Mouse (Mus musculus): ENCODE data around the gene Arhgap27. TPM values are rescaled to one million over a fixed set of nuclear protein-coding genes. Genes with fewer than 3 reads are reported as not detected.

The Arhgap27 gene
- polyA plus RNA-seq, 1 experiment = 122 TPM

GRCm38 (mm10) chr11:103372561-103372960 is 9.1 kb upstream of the Arhgap27 start:
- peaks cover 52% of the 10 kb centered on the region for H3K36me3 ChIP-seq (ENCODE audit: control insufficient read depth, insufficient read depth, low read length)
- WGBS = 79% methylated on average over 4 of the region's 4 CpGs
- no peak overlapping the region for H3K4me3 ChIP-seq (ENCODE audit: low read depth, low read length)
- H3K27ac ChIP-seq (ENCODE audit: insufficient read depth, low read depth, low read length) = no peak overlapping the region
- peaks cover 3% of the 10 kb centered on the region for H3K4me1 ChIP-seq (ENCODE audit: control insufficient read depth, insufficient read depth, insufficient read length, low read length)
- no peaks in the 10 kb centered on the region for H3K27me3 ChIP-seq (ENCODE audit: control insufficient read depth, insufficient read depth, low read length)
- TF ChIP-seq POLR2A (IDR thresholded peaks at IDR 0.05; ENCODE audit: low read depth, low read length) (no peak), CTCF (IDR thresholded peaks at IDR 0.05; ENCODE audit: extremely low read depth, insufficient read length, insufficient replicate concordance, low read depth, low read length) (no peak)

GRCm38 (mm10) chr11:103372068-103372467 is 8.6 kb upstream of the Arhgap27 start:
- H3K4me3 ChIP-seq (ENCODE audit: low read depth, low read length) = no peak overlapping the region
- H3K27ac ChIP-seq (ENCODE audit: insufficient read depth, low read depth, low read length) = no peak overlapping the region
- WGBS = 70% methylated on average over 3 of the region's 3 CpGs
- no peaks in the 10 kb centered on the region for H3K27me3 ChIP-seq (ENCODE audit: control insufficient read depth, insufficient read depth, low read length)
- H3K36me3 ChIP-seq (ENCODE audit: control insufficient read depth, insufficient read depth, low read length) = peaks cover 53% of the 10 kb centered on the region
- TF ChIP-seq POLR2A (IDR thresholded peaks at IDR 0.05; ENCODE audit: low read depth, low read length) (no peak), CTCF (IDR thresholded peaks at IDR 0.05; ENCODE audit: extremely low read depth, insufficient read length, insufficient replicate concordance, low read depth, low read length) (no peak)
- peaks cover 3% of the 10 kb centered on the region for H3K4me1 ChIP-seq (ENCODE audit: control insufficient read depth, insufficient read depth, insufficient read length, low read length)

- H3K27ac ChIP-seq (ENCODE audit: insufficient read depth, low read depth, low read length) = no peak overlapping the region
- peaks cover 51% of the 10 kb centered on the region for H3K36me3 ChIP-seq (ENCODE audit: control insufficient read depth, insufficient read depth, low read length)
- no peak overlapping the region for H3K4me3 ChIP-seq (ENCODE audit: low read depth, low read length)
- peaks cover 3% of the 10 kb centered on the region for H3K4me1 ChIP-seq (ENCODE audit: control insufficient read depth, insufficient read depth, insufficient read length, low read length)
- no peaks in the 10 kb centered on the region for H3K27me3 ChIP-seq (ENCODE audit: control insufficient read depth, insufficient read depth, low read length)
- no peak for TF ChIP-seq CTCF (IDR thresholded peaks at IDR 0.05; ENCODE audit: extremely low read depth, insufficient read length, insufficient replicate concordance, low read depth, low read length)
- no peak for TF ChIP-seq POLR2A (IDR thresholded peaks at IDR 0.05; ENCODE audit: low read depth, low read length)
- WGBS = 53% methylated on average over 3 of the region's 3 CpGs
These were observed 7.7 kb upstream of the Arhgap27 start for GRCm38 (mm10) chr11:103371222-103371539.

- H3K27me3 ChIP-seq (ENCODE audit: control insufficient read depth, insufficient read depth, low read length) = no peaks in the 10 kb centered on the region
- H3K27ac ChIP-seq (ENCODE audit: insufficient read depth, low read depth, low read length) = no peak overlapping the region
- peaks cover 54% of the 10 kb centered on the region for H3K36me3 ChIP-seq (ENCODE audit: control insufficient read depth, insufficient read depth, low read length)
- H3K4me3 ChIP-seq (ENCODE audit: low read depth, low read length) = no peak overlapping the region
- TF ChIP-seq POLR2A (IDR thresholded peaks at IDR 0.05; ENCODE audit: low read depth, low read length) (no peak), CTCF (IDR thresholded peaks at IDR 0.05; ENCODE audit: extremely low read depth, insufficient read length, insufficient replicate concordance, low read depth, low read length) (no peak)
- peaks cover 3% of the 10 kb centered on the region for H3K4me1 ChIP-seq (ENCODE audit: control insufficient read depth, insufficient read depth, insufficient read length, low read length)
- 81% methylated on average over 9 of the region's 9 CpGs for WGBS
These were observed 7.1 kb upstream of the Arhgap27 start for GRCm38 (mm10) chr11:103370397-103371221.

- Histone ChIP-seq H3K4me3 (ENCODE audit: low read depth, low read length) (no peak overlapping the region), H3K27ac (ENCODE audit: insufficient read depth, low read depth, low read length) (no peak overlapping the region), H3K27me3 (ENCODE audit: control insufficient read depth, insufficient read depth, low read length) (no peaks in the 10 kb centered on the region), H3K4me1 (ENCODE audit: control insufficient read depth, insufficient read depth, insufficient read length, low read length) (peaks cover 13% of the 10 kb centered on the region), H3K36me3 (ENCODE audit: control insufficient read depth, insufficient read depth, low read length) (peaks cover 33% of the 10 kb centered on the region)
- TF ChIP-seq CTCF (IDR thresholded peaks at IDR 0.05; ENCODE audit: extremely low read depth, insufficient read length, insufficient replicate concordance, low read depth, low read length) (no peak), POLR2A (IDR thresholded peaks at IDR 0.05; ENCODE audit: low read depth, low read length) (no peak)
- 78% methylated on average over 4 of the region's 4 CpGs for WGBS
These were observed 2.0 kb upstream of the Arhgap27 start for GRCm38 (mm10) chr11:103365530-103365929.

GRCm38 (mm10) chr11:103365022-103365421 is 1.5 kb upstream of the Arhgap27 start:
- H3K4me1 ChIP-seq (ENCODE audit: control insufficient read depth, insufficient read depth, insufficient read length, low read length) = peaks cover 14% of the 10 kb centered on the region

GRCm38 (mm10) chr11:103364335-103364734 is 843 bp upstream of the Arhgap27 start:
- H3K36me3 ChIP-seq (ENCODE audit: control insufficient read depth, insufficient read depth, low read length) = peaks cover 25% of the 10 kb centered on the region
- H3K27ac ChIP-seq (ENCODE audit: insufficient read depth, low read depth, low read length) = no peak overlapping the region
- H3K27me3 ChIP-seq (ENCODE audit: control insufficient read depth, insufficient read depth, low read length) = no peaks in the 10 kb centered on the region
- no peak overlapping the region for H3K4me3 ChIP-seq (ENCODE audit: low read depth, low read length)
- peaks cover 18% of the 10 kb centered on the region for H3K4me1 ChIP-seq (ENCODE audit: control insufficient read depth, insufficient read depth, insufficient read length, low read length)
- WGBS = 80% methylated on average over 5 of the region's 5 CpGs
- no peak for TF ChIP-seq CTCF (IDR thresholded peaks at IDR 0.05; ENCODE audit: extremely low read depth, insufficient read length, insufficient replicate concordance, low read depth, low read length)
- TF ChIP-seq POLR2A (IDR thresholded peaks at IDR 0.05; ENCODE audit: low read depth, low read length) = no peak

More at GRCm38 (mm10) chr11:103365022-103365421, 1.5 kb upstream of the Arhgap27 start:
- Histone ChIP-seq H3K27me3 (ENCODE audit: control insufficient read depth, insufficient read depth, low read length) (no peaks in the 10 kb centered on the region), H3K4me3 (ENCODE audit: low read depth, low read length) (no peak overlapping the region), H3K27ac (ENCODE audit: insufficient read depth, low read depth, low read length) (no peak overlapping the region), H3K36me3 (ENCODE audit: control insufficient read depth, insufficient read depth, low read length) (peaks cover 29% of the 10 kb centered on the region)
- TF ChIP-seq POLR2A (IDR thresholded peaks at IDR 0.05; ENCODE audit: low read depth, low read length) = no peak
- TF ChIP-seq CTCF (IDR thresholded peaks at IDR 0.05; ENCODE audit: extremely low read depth, insufficient read length, insufficient replicate concordance, low read depth, low read length) = no peak
- WGBS = 90% methylated on average over 3 of the region's 3 CpGs

Measured in small intestine, adult 2 months (tissue).